Mouse (Mus musculus): ENCODE measurements around the gene Nphp4. TPM values are rescaled to one million over a fixed set of nuclear protein-coding genes. Genes with fewer than 3 reads are reported as not detected.

Nphp4 gene
- total RNA-seq (2023) = 1.5 TPM

DNA sequence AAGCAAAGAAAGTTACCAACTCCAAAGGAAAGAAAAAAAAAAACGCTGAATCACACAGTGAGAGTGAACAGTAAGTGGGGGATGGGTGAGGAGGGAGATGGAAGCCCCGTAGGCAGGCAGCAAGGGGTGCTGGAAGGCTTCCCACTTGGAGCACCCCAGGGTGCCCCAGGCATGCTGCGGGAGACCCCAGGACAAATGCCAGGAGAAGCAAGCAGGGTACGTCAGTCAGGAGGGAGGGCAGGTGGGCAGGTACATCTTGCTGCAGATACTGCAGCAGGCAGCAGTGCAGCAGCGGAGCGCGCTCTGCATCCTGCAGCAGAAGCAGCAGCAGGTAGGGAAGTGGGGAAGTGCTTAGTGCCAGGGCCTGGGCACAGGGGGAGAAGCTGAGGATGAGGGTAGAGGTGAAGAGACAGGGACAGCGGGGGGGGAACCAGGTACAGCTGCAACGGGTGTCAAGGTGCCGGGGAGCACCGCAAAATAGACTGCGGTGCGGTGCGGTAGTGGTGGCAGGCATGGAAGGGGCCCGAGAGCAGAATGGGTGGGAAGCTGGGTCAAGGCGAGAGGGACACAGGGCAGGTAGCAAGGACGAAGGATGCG is at the start of gene Nphp4:
Gene Nphp4 (plus strand): TSS at position 280 of the 597 bp plus-strand sequence.

DNA sequence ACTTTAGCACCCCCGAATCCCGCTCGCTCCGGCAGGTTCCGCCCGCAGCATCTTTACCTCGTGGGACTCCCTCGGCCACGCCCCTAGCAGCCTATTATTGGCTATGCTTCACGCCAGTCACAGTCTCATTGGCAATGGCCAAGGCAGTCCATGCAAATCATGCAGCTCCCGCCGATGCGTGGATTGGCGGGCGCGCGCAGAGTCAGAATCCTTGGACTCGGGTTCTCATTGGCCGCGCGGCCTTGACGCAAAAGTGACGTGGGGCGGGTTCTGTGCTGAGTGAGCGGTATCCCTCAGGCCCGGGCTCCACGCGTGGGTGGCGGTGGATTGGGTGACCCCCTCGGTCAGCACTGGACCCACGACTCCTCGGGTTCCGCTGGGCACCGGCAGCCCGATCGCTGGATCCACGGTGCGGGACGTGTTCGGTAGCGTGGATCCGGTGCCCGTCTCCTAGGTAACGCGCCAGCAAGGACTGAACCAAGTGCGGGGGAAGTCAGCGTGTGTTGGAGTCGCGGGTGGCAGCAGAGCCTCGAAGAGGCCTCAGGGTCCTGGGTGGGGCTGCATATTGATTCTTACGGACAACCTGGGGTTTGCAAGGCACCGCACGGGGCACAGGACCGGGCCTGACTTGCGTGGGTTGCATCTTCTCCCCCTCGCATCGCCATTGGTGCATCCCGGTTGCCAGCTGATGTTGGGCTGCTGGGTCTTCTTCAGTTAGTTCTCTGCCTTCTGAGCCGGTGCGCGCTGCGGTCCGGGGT is 1.1 kb downstream of the Nphp4 start, which contains the start of gene Kcnab2:
Gene Kcnab2 (minus strand): TSS at position 406 of the 758 bp plus-strand sequence.

Other genes with a start within 250 kb of the Nphp4 start
- 0.21 TPM for gene Gpr153, start 202.5 kb upstream of the Nphp4 start, total RNA-seq (2023)
- not detected for gene Hes3, start 185.0 kb upstream of the Nphp4 start, total RNA-seq (2023)
- gene Icmt, start 179.5 kb upstream of the Nphp4 start, total RNA-seq (2023) = 20.5 TPM
- gene Rnf207, start 157.7 kb upstream of the Nphp4 start, total RNA-seq (2023) = not detected
- 1,074 TPM for gene Rpl22, start 151.0 kb upstream of the Nphp4 start, total RNA-seq (2023)
- 0.09 TPM for gene Chd5, start 138.1 kb upstream of the Nphp4 start, total RNA-seq (2023)
- 202 TPM for gene Kcnab2, start 1.2 kb downstream of the Nphp4 start, total RNA-seq (2023)